Mouse (Mus musculus): Measurements from ENCODE around the gene Fam185a.

GRCm38 (mm10) chr5:21438428-21438827 is 13.7 kb downstream of the Fam185a start:
- no peak for TF ChIP-seq CTCF (conservative IDR thresholded peaks at IDR 0.05; ENCODE audit: low read length)
- TF ChIP-seq POU5F1 (IDR thresholded peaks at IDR 0.05; ENCODE audit: borderline replicate concordance, low read length), result no peak
- no peak for TF ChIP-seq NANOG (IDR thresholded peaks at IDR 0.05; ENCODE audit: borderline replicate concordance, low read length)
